Mouse (Mus musculus) brain, adult 2 months (tissue): ENCODE data around the gene Spry1.

Experiments
- DNase-seq: peaks from one replicate; pipeline ENCODE4 v3.0.0; 2011; ENCODE audit warnings: low read depth, low spot score

Spry1 gene

DNA sequence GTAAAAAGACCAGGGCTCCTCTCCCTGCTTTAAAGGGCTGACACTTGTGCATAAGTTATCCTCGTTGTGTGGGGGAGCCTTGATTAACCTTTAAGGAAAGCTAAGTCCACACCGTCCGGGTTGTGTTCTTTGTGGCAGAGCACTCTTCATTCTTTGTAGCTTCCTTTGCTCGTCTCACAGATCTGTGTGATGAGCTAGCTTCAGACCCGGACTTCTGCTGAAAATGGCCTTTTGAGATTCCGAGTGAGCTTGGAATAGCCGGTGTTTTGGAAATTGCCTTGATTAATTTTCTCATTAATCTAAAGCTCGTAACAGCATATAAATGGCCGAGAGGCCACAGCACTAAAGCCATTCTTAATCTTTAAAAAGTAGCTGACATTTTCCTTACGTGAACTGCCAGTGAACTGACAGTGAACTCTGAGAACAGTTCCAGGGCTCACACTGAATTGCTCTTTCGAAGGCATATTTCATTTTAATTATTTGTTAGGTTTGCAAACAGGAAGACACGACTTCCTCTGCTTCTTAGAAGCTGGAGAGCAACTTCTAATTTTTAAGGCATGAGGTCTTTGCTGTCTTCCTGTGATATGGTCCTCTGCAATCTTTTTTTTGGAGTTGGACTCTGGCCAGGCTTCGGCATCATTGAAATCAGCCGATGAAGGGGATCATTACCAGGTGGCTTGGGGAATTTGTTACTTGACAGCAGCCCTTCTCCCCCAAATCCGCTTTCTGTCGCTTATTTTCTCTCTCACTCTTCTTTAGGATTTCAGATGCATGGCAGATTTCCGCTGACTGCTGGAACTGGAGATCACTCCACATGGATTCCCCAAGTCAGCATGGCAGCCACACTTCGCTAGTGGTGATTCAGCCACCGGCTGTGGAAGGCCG lies 2.3 kb downstream of the Spry1 start:
- DNase-seq: no peak

GRCm38 (mm10) chr3:37642681-37643214 lies 3.0 kb downstream of the Spry1 start:
- no peak for DNase-seq

- no peak for DNase-seq
These were observed 3.7 kb downstream of the Spry1 start for GRCm38 (mm10) chr3:37643411-37643810.

- no peak for DNase-seq
These were observed 4.2 kb downstream of the Spry1 start for GRCm38 (mm10) chr3:37643903-37644302.

DNA sequence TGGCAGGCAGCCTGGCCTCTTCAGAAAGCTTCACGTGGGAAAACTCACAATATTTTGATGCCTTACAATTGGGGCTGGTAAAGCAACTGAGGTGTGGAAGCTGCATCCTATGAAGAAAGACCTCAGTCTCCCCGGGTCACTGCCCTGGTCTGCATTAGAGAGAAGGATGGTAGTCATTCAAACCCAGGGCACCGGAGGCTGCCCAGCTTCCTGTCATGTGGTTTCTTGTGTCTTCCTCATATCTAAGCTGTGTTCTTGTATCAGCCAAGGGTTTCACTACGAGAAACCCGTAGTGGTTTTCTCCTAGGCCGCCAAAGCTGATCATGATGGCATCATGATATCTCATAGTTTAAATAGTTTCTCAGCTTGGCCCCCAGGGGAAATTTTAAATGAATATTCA lies 5.3 kb downstream of the Spry1 start:
- DNase-seq: no peak

DNA sequence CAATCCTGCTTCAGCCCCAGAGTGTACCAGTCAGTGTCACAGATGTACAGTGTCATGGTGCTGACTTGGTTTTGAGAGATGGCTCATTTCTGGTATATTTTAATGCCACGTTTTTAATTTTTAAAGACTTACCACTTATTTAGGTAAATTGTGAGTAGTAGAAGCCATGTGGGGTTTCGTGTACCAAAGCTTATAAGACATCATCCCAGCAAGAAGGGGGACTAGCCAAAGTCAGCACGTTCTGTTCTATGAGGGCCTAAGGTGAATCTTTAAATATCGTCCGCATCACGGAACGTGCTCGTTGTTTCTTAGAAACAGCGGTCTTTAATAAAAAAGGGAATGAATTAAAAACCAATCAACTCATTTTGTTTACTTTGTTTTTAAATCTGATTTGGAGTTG lies 6.5 kb downstream of the Spry1 start:
- no peak for DNase-seq

GRCm38 (mm10) chr3:37647225-37647624 lies 7.5 kb downstream of the Spry1 start:
- DNase-seq: no peak

GRCm38 (mm10) chr3:37648244-37648643 lies 8.5 kb downstream of the Spry1 start:
- no peak for DNase-seq

- DNase-seq: no peak
These were observed 9.5 kb downstream of the Spry1 start for GRCm38 (mm10) chr3:37649281-37649680.

GRCm38 (mm10) chr3:37652537-37652936 lies 12.8 kb downstream of the Spry1 start:
- no peak for DNase-seq

GRCm38 (mm10) chr3:37653935-37654729 lies 14.4 kb downstream of the Spry1 start:
- DNase-seq: no peak

- no peak for DNase-seq
These were observed 15.0 kb downstream of the Spry1 start for GRCm38 (mm10) chr3:37654787-37655186.

- peak; percentile 63 for DNase-seq
These were observed 16.3 kb downstream of the Spry1 start for GRCm38 (mm10) chr3:37655933-37656633.

DNA sequence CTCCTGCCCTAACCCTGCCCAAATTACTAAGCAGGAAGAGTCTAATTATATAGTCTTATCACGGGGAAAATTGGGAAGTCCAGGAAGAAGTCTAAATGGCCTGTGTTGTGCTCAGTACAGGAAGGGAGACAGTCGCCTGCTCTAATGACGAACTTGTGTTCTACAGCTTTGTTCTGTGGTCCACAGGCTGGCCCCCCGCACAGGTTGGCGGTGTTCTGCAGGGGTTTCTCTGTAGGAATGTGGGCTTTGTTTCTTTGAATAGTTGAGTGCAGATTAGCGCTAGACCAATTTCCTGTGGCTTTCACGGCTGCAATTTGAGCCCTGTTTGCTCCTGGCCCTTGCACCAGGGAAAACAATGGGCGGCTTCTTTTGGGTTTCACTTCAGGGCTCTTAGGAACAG lies 17.3 kb downstream of the Spry1 start:
- DNase-seq: no peak

DNA sequence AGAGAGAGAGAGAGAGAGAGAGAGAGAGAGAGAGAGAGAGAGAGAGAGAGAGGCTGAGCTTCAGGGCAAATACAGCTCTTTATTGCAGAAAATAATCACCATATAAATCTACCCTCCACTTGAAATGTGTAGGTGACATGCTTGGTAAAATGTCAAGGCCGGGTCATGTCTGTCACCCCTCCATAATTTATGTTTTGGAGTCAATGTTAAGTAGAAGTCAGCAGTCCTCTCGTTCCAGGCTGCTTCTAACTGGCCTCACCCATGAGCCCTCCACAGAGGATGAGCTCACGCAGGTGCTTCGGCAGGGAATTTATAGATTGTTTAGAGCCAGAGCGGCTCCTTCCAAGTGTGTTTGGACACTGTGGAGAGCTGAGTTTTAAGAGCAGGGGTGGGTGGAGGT lies 18.4 kb downstream of the Spry1 start:
- DNase-seq: no peak

DNA sequence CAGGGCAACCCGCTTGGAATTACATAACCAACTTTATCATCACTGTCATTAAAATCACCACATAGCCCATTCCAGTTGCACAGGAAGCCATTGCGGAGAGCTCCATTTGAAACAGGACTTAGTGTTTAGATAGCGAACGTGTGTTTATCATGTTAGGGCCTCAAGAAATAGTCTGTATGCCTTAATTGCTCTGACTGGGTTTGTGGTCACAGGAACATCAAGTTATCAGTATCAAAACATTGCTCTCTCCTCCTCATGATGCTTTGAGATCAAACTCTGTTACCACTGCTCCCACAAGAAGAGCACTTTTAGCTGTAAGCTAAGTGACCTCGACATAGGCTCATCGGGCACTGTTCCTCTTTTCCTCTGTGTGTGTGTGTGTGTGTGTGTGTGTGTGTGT lies 19.9 kb downstream of the Spry1 start:
- DNase-seq: no peak

GRCm38 (mm10) chr3:37666291-37667118 lies 26.8 kb downstream of the Spry1 start:
- DNase-seq: no peak

DNA sequence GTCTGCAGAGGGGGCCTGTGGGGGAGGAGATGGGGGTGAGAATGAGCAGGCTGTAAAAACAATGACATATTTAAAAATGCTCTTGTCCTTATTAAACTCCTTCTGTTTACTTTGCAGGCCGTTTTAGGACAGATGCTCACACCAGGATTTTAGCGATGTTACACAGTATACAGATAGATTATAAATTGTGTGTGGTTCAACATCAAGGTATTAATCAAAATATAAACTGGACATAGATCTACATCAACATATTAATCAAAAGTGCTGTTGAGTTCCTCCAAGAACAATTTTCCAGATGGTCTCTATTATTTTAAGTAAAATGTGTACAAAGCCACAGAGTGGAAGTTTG lies 27.3 kb downstream of the Spry1 start:
- DNase-seq: no peak

GRCm38 (mm10) chr3:37667736-37668135 lies 28.0 kb downstream of the Spry1 start:
- no peak for DNase-seq

- DNase-seq: no peak
These were observed 28.9 kb downstream of the Spry1 start for GRCm38 (mm10) chr3:37668652-37669051.

DNA sequence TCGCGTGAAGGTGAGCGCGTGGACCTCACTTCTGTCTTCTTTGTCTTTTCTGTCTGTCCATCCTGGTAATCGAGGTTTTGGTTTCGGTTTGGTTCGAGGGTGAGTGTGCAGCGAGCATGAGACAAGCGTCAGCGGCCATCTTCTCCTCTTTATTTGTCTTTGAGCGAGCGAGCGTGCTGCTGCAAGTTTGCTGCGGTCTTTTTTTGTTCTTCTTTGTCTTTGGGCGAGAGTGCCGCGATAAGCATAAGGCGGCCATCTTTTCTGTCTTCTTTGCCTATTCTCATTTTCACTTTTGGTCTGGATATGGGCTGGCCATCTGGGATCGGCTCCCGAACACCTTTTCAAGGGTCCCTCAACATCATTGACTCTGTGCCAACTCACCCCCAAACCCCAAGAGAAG lies 29.4 kb downstream of the Spry1 start:
- no peak for DNase-seq
